Mouse (Mus musculus) liver, embryonic 14 days (tissue): ENCODE measurements around the gene Gm10471. TPM values are rescaled to one million over a fixed set of nuclear protein-coding genes. Genes with fewer than 3 reads are reported as not detected.

Experiments
- polyA plus RNA-seq: library from polyadenylated mRNA; depleted of rRNA; stranded (reverse); fragments of >200 nt; gene quantifications from 2 replicates; pipeline ENCODE4 v1.2.3, GENCODE M21; 2012; rRNA removed

Gene Gm10471
- polyA plus RNA-seq, result not detected in 2 replicates

GRCm38 (mm10) chr5:26089191-26089590 is at the start of gene Gm10471:
Gene Gm10471, minus strand, starts transcription at chr5:26089291.

DNA sequence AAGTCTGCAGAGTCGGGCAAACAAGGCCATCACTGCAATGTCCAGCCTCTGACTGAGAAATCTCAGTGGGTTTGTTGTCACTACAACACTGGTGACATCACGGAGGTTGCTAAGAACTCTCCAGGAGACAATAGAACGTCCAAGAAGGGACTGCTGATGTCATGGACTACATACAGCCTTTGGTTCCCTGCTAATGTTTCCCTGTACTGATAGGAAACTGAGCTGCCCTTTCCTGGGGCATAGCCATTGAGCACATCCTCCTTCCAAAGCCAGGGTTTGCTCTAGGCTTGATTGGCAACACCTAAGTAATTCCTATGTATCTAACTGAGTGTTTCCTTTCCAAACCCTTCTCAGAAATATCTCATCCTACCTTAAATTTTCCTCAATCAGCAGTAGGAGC is 32.2 kb upstream of the Gm10471 start, which contains the start of gene Gm10220:
Gene Gm10220 (minus strand): TSS at position 101 of the 400 bp plus-strand sequence.

DNA sequence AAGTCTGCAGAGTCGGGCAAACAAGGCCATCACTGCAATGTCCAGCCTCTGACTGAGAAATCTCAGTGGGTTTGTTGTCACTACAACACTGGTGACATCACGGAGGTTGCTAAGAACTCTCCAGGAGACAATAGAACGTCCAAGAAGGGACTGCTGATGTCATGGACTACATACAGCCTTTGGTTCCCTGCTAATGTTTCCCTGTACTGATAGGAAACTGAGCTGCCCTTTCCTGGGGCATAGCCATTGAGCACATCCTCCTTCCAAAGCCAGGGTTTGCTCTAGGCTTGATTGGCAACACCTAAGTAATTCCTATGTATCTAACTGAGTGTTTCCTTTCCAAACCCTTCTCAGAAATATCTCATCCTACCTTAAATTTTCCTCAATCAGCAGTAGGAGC is 16.2 kb upstream of the Gm10471 start, which contains the start of gene 5031410I06Rik:
Gene 5031410I06Rik (minus strand): TSS at position 101 of the 400 bp plus-strand sequence.

GRCm38 (mm10) chr5:26058481-26058880 is 30.6 kb downstream of the Gm10471 start, which contains the start of gene Gm7347:
Gene Gm7347, minus strand, starts transcription at chr5:26058581.

DNA sequence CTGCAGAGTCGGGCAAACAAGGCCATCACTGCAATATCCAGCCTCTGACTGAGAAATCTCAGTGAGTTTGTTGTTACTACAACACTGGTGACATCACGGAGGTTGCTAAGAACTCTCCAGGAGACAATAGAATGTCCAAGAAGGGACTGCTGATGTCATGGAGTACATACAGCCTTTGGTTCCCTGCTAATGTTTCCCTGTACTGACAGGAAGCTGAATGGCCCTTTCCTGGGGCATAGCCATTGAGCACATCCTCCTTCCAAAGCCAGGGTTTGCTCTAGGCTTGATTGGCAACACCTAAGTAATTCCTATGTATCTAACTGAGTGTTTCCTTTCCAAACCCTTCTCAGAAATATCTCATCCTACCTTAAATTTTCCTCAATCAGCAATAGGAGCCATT is 49.6 kb downstream of the Gm10471 start, which contains the start of gene Speer4a:
Gene Speer4a (minus strand): TSS at position 101 of the 400 bp plus-strand sequence.

Other genes starting within 250 kb of the Gm10471 start
- gene Gm21663, start 146.9 kb downstream of the Gm10471 start, polyA plus RNA-seq, result not detected in 2 replicates
- gene Gm21671, start 134.9 kb downstream of the Gm10471 start, polyA plus RNA-seq, result not detected in 2 replicates
- not detected in 2 replicates for gene Gm21680, start 116.6 kb downstream of the Gm10471 start, polyA plus RNA-seq
- gene Gm21698, start 100.6 kb downstream of the Gm10471 start, polyA plus RNA-seq, result not detected in 2 replicates
- not detected in 2 replicates for gene Gm1979, start 84.5 kb downstream of the Gm10471 start, polyA plus RNA-seq
- not detected in 2 replicates for gene Gm5862, start 66.4 kb downstream of the Gm10471 start, polyA plus RNA-seq
- not detected in 2 replicates for gene Speer4a, start 49.7 kb downstream of the Gm10471 start, polyA plus RNA-seq
- gene Gm7347, start 30.7 kb downstream of the Gm10471 start, polyA plus RNA-seq, result not detected in 2 replicates
- gene 5031410I06Rik, start 16.1 kb upstream of the Gm10471 start, polyA plus RNA-seq, result not detected in 2 replicates
- not detected in 2 replicates for gene Gm10220, start 32.1 kb upstream of the Gm10471 start, polyA plus RNA-seq
- gene Gm7361, start 168.4 kb upstream of the Gm10471 start, polyA plus RNA-seq, result 0.01 TPM in 1 of 2 replicates, not detected in the other